Mouse (Mus musculus) retina, postnatal 1 day (tissue): ENCODE data around the gene Slc25a11.
A peak's percentile ranks its signal among the peaks of the same experiment; 100 is the strongest.

Experiments
- DNase-seq: peaks from one replicate; pipeline ENCODE4 v3.0.0-alpha.2; 2012

The Slc25a11 gene

DNA sequence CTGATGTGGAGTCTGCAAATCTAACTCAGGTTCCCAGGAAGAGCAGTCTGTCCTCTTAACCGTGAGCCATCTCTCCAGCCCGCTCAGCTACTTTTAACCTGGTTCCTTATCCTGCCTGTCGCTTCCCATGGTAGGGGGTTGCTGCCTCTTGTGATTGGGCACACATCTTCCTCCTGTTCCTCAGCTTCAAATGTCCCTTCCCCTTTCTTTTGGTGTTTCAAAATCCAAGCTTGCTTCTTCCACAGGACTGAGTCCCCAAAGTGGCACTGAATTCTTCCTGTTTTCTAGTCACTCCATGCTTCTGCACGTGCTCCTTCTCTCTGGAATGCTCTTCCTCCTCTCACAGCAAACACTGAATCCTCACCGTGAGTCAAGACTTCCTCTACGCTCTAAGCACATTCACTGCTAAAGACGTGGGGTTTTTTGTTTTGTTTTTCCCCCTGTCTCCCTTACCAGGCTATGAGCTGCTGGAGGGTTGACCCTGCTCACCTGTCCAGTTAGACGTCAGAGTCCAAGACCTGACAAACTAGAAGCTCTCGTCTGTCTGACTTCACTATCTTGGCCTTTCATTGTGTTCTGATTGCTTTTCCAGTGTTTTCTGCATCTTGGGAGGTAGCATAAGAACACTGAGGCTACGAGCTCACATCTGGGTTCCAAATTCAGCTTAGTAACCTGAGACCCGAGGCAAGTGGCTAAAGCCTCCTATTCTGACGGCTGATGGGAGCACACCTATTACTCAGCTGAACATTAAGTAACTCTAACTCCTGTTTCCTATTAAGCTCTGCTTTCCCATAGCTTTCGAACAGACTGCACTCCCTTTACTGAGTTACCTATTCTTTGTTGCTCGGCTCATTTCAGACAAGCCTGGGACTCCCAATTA, 20.2 kb upstream of the Slc25a11 start:
- no peak for DNase-seq

DNA sequence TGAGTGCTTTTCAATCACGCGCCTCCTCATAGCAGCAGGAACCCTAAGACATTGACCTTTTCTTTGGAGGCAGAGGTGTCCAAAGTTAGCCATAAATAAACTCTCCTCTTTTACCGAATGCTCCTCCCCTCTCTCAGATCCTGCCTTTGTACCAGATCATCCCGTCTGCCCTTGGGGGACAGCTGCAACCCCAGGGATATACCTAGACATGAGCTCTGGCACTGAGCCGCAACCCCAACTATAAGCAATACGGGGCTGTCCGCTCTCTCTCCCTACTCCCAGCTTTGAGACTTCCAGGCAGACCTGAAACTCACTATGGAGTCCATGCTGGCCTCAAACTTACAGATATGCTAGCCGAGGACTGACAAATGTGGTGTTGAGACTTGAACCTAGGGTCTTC, 19.4 kb upstream of the Slc25a11 start:
- DNase-seq: no peak

DNA sequence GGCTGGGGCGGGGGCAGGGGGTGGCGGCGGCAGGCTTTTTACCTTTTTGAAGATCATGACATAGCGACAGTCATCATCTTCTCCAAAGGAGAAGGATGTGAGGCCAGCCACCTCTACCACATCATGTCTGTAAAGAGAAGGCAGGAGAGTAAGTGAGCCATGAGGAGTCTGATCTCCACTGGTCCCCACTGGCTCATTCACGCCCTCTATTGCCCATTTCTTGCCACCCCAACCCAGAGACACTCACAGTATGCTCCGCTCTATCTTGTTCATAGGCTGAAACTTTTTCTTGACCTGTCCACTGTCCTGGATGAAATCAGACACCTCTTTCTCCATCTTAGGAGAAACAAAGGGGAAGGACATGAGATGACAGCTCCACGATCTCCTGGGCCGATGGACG, 17.5 kb upstream of the Slc25a11 start:
- DNase-seq: no peak

DNA sequence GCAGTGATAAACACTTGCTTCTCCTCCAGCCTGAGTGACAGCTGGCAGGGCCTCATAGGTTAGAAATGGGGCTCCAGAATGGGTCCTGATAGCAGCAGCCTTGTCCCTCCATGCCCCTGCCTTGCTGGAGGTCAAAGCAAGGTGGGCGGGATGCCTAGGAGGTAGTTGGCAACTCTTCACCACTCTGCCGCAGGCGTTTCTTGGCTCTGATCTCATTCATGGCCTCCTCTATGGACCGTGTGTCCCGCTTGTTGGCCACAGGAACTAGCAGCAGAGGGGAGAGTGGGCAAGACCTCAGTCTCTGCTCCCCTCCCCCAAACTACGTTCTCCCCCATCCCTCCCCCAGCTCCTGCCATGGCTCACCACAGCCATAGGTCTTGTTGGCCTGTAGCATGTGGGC, 16.7 kb upstream of the Slc25a11 start:
- DNase-seq: no peak

DNA sequence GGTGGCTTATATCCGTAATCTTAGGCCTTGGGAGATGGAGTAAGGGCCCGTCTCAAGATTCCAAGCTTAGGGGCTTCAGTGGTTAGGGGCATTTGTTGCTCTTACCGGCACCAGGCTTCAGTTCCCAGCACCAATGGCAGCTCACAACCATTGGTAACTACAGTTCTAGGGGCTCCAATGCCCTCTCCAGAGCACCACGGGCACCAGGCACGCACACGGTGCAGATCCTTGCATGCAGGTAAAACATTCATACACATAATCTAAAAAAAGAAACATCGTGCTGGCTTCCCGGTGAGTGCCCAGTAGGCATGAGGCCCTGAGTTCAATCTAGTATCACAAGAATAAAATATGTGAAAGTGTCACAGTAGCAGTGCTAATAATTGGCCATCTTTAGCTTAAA, 15.8 kb upstream of the Slc25a11 start:
- DNase-seq: no peak

DNA sequence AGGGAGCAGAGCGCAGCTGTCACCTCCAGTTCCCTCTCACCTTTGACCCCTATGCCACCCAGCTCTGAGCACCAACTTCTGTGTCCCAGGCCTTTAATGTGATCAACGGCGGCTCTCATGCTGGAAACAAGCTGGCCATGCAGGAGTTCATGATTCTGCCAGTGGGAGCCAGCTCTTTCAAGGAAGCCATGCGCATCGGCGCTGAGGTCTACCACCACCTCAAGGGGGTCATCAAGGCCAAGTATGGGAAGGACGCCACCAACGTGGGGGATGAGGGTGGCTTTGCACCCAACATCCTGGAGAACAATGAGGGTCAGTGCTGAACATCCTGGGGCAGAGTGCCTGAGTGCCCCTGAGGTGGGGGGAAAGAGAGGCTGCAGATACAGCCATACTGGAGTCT, 13.3 kb upstream of the Slc25a11 start:
- DNase-seq: no peak

DNA sequence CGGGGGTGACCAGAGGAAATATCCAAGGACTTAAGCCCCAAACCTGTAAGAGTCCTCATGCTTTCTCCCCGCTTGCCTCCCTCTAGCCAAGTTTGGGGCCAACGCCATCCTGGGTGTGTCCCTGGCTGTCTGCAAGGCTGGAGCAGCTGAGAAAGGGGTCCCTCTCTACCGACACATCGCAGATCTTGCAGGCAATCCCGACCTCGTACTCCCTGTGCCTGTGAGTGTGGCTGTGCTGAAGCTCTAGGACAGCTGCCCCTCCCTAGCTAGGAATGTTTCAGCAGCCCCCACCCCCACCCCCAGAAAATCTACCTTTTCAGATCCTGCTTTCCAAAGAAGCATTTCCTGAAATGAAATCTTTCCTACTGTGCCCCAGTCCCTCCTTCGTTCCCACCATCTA, 11.7 kb upstream of the Slc25a11 start:
- no peak for DNase-seq

DNA sequence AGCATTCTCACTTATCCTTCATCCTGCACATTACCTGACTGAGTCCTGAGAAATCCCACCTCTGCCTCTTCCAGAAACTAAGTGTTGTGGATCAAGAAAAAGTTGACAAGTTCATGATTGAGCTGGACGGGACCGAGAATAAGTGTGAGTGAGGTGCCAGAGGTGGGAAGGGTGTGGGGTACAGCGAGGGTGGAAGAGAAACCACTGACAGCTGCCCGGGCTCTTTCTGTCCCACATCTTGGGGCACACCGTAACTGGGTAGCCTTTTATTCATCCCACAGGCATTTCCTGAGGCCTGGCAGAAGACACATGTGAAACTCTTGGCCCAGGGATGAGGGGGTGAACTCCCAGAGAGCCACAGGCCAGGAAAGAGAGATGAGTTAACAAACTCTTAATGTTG, 11.2 kb upstream of the Slc25a11 start:
- DNase-seq: no peak

DNA sequence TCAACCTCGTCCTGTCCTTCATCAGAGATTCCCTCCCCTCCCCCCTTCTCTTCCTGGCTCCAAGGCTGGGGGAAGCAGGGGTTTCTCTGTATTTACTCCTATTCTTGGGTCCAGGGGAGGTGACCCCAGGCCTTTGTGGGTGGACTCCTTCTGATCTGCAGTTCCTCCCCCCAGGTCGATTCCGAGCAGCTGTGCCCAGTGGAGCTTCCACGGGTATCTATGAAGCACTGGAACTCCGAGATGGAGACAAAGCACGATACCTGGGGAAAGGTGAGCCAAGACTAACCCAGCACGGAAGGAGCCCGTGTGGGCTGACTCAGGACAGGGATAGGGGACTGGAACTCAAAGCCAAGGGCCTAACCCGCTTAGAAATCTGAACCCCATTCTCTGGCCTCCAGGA, 10.7 kb upstream of the Slc25a11 start:
- no peak for DNase-seq

DNA sequence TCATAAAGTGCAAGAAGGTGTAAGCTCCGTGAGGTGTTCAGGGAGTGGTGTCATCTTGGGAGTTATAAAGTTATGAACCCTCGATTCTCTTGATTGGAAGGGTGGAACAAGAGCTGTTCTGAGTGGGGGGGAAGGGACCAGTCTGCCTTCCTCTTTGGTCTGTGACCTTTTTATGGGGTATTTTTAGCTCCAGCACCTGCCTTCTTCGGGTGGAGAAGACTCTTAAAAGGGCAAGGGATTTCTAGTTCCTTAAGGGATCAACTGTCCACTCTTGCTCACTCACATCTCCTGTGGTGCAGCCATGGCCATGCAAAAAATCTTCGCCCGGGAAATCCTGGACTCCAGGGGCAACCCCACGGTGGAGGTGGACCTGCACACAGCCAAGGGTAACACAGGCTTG, 10.3 kb upstream of the Slc25a11 start:
- no peak for DNase-seq

DNA sequence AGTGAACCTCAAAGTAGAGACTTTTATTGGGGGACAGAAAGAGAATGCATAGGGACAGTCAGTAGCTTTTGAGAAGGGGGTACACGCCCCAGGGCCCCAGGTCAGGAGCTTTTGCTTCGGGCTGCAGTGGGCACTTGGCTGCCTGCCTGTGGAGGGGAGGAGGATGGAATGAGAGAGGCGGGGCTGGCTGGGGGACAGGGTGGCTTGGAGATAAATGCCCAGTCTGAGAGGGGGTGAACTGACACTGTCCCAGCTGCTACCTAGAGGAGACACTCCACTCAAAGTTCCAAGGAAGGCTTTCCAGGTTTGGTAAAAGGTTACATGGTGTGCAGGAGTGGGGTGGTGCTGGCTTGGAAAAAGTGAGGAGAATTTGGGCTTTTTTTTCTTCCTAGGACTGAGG, 9.7 kb upstream of the Slc25a11 start, which contains the start of gene Eno3:
Gene Eno3, plus strand, starts transcription at position 239 of the 400 bp plus-strand sequence.
- peak; percentile 20 for DNase-seq

DNA sequence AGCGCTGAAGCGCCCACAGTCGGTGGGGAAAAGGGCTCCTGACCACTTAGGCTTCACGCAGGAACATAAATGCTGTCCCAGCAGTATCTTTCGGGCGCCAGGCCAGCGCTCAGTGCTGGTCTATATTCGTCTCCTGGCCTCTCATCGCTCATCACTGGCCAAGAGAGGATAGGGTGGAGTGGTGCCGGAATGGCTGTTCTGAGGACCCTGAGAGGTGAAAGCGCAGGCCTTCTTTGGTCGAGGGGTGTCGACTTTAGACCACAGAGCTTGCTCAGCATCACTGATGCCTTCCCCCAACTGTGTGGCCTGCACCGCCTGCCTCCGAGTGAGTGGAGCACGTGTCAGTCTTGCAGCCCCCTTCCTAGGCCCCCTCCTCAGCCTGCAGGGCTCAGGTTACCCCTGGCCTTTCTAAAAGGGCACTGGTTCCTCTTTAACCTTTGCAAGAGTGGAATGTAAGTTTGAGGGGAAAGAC, 9.2 kb upstream of the Slc25a11 start:
- DNase-seq: peak; percentile 8

DNA sequence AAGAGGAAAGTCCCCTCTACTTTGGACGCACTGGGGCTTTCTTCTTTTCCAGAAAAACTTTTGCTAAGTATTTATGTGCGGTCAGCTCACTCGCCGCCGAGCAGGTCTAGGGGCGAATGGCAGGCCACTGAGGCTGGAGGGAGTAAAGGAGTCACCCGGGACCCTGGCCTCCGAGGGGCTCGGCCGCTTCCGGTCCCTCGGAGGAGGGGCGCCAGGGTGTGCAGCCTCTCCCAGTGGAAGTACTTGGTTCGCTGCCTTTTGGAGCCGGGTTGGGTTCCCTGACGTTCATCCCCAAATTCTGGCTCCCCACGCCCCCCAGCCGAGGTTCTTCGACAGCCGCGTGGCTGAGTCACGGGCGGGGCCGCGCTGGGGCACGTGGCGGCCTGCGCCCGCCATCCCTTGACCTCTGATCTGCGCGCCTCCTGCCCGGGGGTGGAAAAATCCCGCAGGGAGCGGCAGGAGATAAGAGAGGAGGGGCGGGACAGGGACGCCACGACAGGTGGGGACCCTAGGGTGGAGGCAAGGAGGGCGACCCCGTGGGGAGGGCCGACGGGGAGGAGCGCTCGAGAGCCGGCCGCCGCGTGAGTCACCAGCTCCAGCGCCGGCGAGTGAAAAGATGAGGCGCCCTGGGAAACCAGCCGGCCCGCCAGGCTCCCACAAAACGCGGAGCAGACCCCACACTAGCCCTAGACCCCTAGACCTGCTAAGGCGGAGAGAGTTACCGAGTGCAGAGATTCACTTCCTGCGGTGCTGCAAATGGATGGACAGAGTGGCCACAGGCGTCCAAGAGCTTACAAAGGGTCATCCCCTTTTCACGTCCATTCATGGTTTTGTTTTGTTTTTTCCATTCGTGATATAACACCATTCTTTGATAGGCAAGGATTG, 8.5 kb upstream of the Slc25a11 start:
- no peak for DNase-seq

DNA sequence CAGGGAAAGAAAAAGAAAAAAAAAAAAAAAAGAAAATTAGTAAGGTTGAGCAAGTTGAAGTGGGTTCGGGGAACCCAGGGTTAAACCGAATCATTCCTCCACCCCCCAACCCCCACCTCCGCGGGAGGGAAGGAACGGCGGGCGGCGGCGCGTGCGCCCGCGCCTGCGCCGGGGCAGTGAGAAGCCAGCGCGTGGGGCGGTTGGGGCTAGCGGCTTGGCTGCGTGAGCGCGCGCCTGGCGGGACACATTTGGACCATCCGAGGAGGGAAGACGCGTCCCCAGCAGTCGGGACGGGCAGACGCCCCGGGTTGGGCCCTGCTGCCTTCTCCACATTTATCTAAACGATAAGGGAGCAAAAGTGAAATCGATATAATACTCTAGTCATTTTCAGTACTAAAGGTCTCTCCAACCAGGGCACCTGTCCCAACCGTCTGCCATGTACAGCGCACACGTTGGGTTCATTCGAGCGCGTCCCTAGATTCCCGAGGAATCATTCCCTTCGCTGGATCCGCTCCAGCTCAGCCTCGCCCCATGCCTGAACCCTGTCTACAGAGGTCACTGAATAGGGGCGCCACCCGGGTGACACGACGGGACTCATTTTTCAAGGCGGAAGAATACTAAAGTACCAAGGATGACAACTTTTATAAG, 7.8 kb upstream of the Slc25a11 start:
- DNase-seq: peak; percentile 88

DNA sequence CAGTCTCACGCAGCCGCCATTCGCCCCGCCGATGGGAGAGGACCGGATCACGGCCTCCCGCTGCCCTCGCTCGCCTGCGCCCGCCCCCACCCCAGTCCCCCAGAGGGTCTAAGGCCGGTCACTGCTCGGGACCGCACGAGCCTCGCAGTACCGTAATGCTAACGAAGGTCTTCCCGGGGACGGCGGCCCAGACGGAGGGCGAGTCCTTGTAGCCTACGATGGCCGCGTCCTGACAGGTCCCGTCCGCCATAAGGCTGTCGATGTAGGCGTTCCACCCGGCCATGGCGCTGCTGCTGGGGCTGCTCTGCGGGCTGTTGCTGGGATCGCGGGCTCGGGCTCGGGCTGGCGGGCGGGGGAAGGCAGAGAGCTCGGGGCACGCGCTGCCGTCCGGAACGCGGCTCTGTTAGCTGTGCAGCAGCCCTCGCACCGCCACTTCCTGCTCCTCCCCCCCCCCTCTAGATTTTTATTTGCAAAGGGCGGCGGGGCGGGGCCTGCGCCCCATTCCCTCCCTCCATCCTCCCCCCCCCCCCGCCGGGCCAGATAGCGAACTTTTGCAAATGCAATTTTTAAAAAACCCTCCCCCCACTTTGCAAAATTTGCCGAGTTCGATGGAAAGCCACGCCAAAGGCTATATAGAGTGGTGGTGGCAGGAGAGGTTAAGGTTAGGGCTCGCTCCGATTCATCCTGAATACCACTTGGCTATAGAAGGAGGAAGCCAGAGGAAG, 7.1 kb upstream of the Slc25a11 start, which contains the start of gene Pfn1:
Gene Pfn1, minus strand, starts transcription at position 447 of the 725 bp plus-strand sequence.
- DNase-seq: peak; percentile 84

DNA sequence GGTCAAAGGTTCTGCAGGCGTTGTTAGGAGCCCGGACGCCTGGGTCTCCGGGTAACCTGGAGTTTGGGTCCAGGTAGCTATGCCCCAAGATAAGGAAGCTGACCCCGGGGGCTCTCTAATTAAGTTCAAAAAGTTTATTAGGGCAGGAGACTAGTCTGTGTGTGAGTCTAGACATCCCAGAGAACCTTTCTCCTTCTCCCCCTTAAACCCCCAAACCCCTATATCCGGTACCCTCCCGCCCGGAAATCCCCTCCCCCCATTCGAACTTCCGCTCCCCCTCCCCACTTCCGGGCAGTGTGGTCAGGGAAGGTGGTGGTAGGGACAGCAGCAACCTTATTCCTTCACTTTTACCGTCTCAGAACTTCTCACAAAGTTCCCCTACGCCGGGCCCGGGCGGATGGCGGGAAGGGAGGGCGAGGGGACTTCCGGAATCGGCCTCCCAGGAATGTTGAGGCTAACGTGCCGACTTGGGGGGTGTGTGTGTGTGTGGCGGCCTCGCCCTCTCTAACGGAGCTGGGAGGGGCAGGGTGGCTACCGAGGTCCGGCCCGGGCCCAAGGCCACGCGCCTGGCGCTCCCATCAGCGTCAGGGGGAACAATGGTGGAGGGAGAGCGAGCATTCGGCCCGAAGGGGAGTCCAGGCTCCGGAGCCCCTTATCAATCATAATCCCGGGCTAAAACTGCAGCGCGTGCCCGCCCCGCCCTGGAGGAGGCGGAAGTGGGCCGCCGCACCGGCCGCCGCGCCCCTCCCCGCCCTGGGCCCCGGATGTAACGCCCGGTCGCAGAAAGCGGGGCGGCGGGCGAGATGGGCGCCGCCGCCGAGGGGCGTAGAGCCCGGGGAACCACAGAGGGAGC, 6.3 kb upstream of the Slc25a11 start:
- peak; percentile 89 for DNase-seq

DNA sequence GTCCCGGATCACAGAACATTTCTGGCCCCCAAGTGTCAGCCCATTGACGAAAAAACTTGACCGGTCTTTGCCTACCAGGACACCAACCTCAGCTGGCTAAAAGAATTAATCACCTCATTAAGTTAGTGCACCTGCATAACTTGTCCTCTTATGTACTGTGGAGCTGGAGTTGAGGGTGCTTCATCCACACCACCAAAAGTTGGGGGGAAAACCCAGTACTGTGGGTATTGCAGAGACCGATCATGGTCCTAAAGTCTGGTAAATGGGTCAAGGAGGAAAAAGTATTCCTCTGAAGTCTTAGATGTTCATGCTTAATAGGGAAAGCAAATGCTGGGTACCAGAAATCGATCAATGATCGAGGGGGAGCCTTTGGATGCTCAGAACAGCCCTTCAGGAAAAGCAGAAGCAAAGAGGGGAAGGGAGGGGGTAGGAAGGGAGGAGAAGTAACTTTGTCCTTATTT, 5.6 kb upstream of the Slc25a11 start:
- no peak for DNase-seq

DNA sequence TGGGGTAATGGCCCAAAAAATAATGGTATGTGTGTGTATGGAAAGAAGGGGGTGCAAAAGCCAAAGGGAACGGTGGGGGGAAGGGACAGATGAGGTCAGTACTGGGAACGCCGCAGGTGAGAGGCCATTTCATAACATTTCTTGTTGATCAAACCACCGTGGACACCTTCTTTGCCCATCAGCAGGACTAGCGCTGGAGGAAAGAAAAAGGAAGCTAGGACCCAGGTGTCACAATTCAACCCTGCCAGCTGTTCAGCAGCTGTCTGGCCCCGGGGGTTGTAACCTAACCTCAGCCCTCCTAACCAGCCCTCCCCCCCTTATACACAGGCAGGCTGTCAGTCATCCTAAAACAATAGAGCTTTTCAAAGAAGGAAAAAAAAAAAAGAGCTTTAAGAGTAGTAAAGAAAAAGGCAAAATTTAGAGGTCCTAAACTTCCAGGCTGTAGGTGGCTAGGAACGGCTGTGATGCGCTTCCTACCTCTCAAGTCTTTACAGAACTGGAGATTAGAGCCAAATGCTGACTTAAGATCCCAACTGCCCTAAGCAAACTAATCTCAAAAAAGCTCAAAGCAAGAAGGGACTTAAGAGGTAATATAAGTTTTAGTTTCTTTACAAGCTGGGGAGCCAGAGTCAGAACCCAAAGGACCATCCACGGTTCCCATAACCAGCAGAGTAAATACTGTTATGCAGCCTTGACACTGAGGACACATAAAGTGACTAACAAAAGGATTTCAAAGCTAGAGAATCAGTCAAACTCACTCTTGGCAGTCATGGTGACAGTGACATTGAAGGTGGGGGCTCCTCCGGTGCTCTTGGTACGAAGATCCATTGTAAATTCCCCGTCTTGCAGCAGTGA, 5.0 kb upstream of the Slc25a11 start:
- DNase-seq: no peak

DNA sequence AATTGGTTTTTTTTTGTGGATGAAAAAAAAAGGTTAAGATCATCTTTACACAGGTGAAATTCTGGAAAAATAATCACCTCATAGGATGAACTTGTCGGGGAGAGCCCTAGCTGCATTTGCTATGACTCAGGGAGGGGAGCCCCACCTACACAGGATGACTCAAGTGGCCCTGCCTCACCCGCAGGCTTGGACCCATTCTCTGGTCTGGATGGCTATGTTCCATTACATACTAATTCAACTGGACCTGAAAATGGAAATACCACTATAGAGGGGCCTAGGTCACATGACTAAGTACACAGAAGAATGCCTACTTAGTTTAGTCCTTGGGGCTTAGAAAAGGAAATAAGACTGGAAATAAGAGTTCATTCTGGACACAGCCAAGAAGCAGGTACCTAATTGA, 4.1 kb upstream of the Slc25a11 start:
- DNase-seq: no peak
